Comparison of ENCODE assay signal across 22 mouse cellular contexts in the genomic region with DNA sequence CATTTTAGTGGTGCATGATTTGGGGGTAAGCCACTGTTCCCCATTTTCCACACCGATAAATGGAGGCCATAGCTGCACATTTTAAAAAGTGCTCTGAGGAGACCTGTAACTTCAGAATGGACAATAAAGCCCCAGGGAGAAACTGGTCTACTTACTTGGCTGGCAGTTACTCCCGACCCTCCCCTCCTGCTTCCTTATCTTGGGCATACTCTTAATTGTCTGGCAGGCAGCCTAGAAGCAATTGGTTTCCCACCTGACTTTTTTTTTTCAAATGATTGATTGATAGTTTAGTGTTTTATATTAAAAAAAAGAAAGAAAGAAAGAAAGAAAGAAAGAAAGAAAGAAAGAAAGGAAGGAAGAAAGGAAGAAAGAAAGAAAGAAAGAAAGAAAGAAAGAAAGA. TPM values are rescaled to one million over a fixed set of nuclear protein-coding genes. Genes with fewer than 3 reads are reported as not detected.
DNase-seq lines count a peak whose midpoint lies in the region; ATAC-seq and TF ChIP-seq lines count a peak whose summit lies in the region.
"Had no signal": no experiment of that assay in that cellular context is flagged by ENCODE, and none has a peak within 500 bp of the region (broad histone marks: within the 10 kb centered on the region; RNA-seq: fewer than 3 reads in every experiment).

No protein-coding gene starts in this region.

- H3K36me3 ChIP-seq in forebrain, embryonic 15.5 days: no peaks in the 10 kb centered on the region
- no peaks in the 10 kb centered on the region for H3K36me3 ChIP-seq in forebrain, embryonic 11.5 days (ENCODE audit: control insufficient read depth, insufficient read depth, low read length)
- peaks cover 0 to 24% of the 10 kb centered on the region in 2 experiments; a peak in 2 of 4 replicates for H3K36me3 ChIP-seq in MEL (ENCODE audit: control insufficient read depth in 1 of 2, insufficient read depth in 2 of 2, low read length in 2 of 2)
- H3K36me3 ChIP-seq: embryonic facial prominence, embryonic 13.5 days; embryonic facial prominence, embryonic 15.5 days; forebrain, embryonic 12.5 days had no signal

- peak overlapping the region; percentile 54 for H3K27ac ChIP-seq in forebrain, embryonic 15.5 days (replicated peaks)
- H3K27ac ChIP-seq in forebrain, embryonic 11.5 days (ENCODE audit: low read depth, low read length): no peak overlapping the region
- H3K27ac ChIP-seq in MEL (ENCODE audit: control insufficient read depth, low read depth, low read length): peak overlapping the region; percentile 32
- H3K27ac ChIP-seq: embryonic facial prominence, embryonic 13.5 days; embryonic facial prominence, embryonic 15.5 days; forebrain, embryonic 12.5 days had no signal

- H3K79me2 ChIP-seq in MEL (ENCODE audit: control insufficient read depth, insufficient read depth, low read length, poor library complexity): no peaks in the 10 kb centered on the region

- no peak for TF ChIP-seq RAD21 in MEL (IDR thresholded peaks at IDR 0.05; ENCODE audit: low read depth, low read length)

- H3K4me3 ChIP-seq in forebrain, embryonic 15.5 days: no peak overlapping the region
- no peak overlapping the region for H3K4me3 ChIP-seq in forebrain, embryonic 11.5 days (ENCODE audit: low read depth, low read length)
- H3K4me3 ChIP-seq in MEL (ENCODE audit: control insufficient read depth in 1 of 2, insufficient read depth in 1 of 2, low read depth in 2 of 2, low read length in 2 of 2): peak overlapping the region in 1 of 2 experiments; percentile 30; a peak in 3 of 4 replicates
- H3K4me3 ChIP-seq: embryonic facial prominence, embryonic 13.5 days; embryonic facial prominence, embryonic 15.5 days; erythroblast, embryonic 14.5 days; forebrain, embryonic 12.5 days had no signal

- no peak for TF ChIP-seq POLR2A in MEL (IDR thresholded peaks at IDR 0.05; ENCODE audit: control insufficient read depth in 1 of 2, insufficient read depth in 1 of 2, low read depth in 1 of 2, low read length in 2 of 2, poor library complexity in 1 of 2)
- no peak for TF ChIP-seq POLR2A in brain, embryonic 14.5 days (IDR thresholded peaks at IDR 0.05; ENCODE audit: borderline replicate concordance, extremely low read depth, insufficient read depth, insufficient read length, poor library complexity, severe bottlenecking)

- peak; percentile 51 to 56; a peak in 3 of 4 replicates for TF ChIP-seq EP300 in MEL (IDR thresholded peaks at IDR 0.05; ENCODE audit: low read depth in 1 of 2, low read length in 2 of 2)

- H3K4me2 ChIP-seq in forebrain, embryonic 15.5 days (replicated peaks): no peak overlapping the region
- H3K4me2 ChIP-seq in forebrain, embryonic 11.5 days (ENCODE audit: low read depth, low read length, severe bottlenecking): no peak overlapping the region
- H3K4me2 ChIP-seq: embryonic facial prominence, embryonic 13.5 days; embryonic facial prominence, embryonic 15.5 days; forebrain, embryonic 12.5 days had no signal

- no peaks in the 10 kb centered on the region for H3K27me3 ChIP-seq in forebrain, embryonic 15.5 days
- no peaks in the 10 kb centered on the region for H3K27me3 ChIP-seq in forebrain, embryonic 11.5 days (ENCODE audit: control insufficient read depth, insufficient read depth, low read length)
- no peaks in the 10 kb centered on the region for H3K27me3 ChIP-seq in MEL (ENCODE audit: control insufficient read depth in 1 of 2, insufficient read depth in 2 of 2, low read length in 2 of 2)
- H3K27me3 ChIP-seq: embryonic facial prominence, embryonic 13.5 days; embryonic facial prominence, embryonic 15.5 days; forebrain, embryonic 12.5 days had no signal

- no peak for DNase-seq in forebrain, embryonic 11.5 days (ENCODE audit: low spot score)
- peak; percentile 62 for DNase-seq in MEL (ENCODE audit: low read depth, low spot score)
- DNase-seq in brain, embryonic 14.5 days (ENCODE audit: low read depth): peak; percentile 50
- DNase-seq in spleen, postnatal 14 days (ENCODE audit: low spot score in 2 of 2): no peak
- DNase-seq in gastrocnemius, postnatal 25 days: no peak
- DNase-seq: adrenal gland, adult 8-10 months; adrenal gland, postnatal 14 days; adrenal gland, postnatal 36 days; cerebellum, adult 11 months; cerebellum, adult 18-20 months; cerebellum, adult 8-10 months; cerebellum, adult 9-11 months; cerebellum, postnatal 14 days; cerebellum, postnatal 36 days; embryo, embryonic 11 days had no signal

- peaks cover 18% of the 10 kb centered on the region; the same call in 1 of the 2 replicates for H3K4me1 ChIP-seq in forebrain, embryonic 15.5 days
- H3K4me1 ChIP-seq in forebrain, embryonic 11.5 days (replicated peaks; ENCODE audit: control insufficient read depth, insufficient read depth, low read length): no peaks in the 10 kb centered on the region; the same call in 1 of the 2 replicates
- peaks cover 23 to 39% of the 10 kb centered on the region in 2 experiments for H3K4me1 ChIP-seq in MEL (ENCODE audit: control insufficient read depth in 1 of 2, insufficient read depth in 2 of 2, low read length in 2 of 2)
- H3K4me1 ChIP-seq: embryonic facial prominence, embryonic 13.5 days; embryonic facial prominence, embryonic 15.5 days had no signal

- 40% methylated on average over 2 of the region's 2 CpGs for WGBS in forebrain, embryonic 15.5 days
- 60% methylated on average over 2 of the region's 2 CpGs for WGBS in forebrain, embryonic 11.5 days

- H3K9ac ChIP-seq in forebrain, embryonic 15.5 days (replicated peaks): no peak overlapping the region
- H3K9ac ChIP-seq in forebrain, embryonic 11.5 days (ENCODE audit: low read length): no peak overlapping the region
- H3K9ac ChIP-seq in MEL (ENCODE audit: control insufficient read depth, low read depth, low read length, poor library complexity, severe bottlenecking): peak overlapping the region; percentile 10; the same call in 1 of the 2 replicates
- H3K9ac ChIP-seq: embryonic facial prominence, embryonic 13.5 days; embryonic facial prominence, embryonic 15.5 days; forebrain, embryonic 12.5 days had no signal

- no peaks in the 10 kb centered on the region for H3K9me3 ChIP-seq in forebrain, embryonic 15.5 days
- no peaks in the 10 kb centered on the region for H3K9me3 ChIP-seq in forebrain, embryonic 11.5 days (ENCODE audit: control insufficient read depth, low read length)
- no peaks in the 10 kb centered on the region for H3K9me3 ChIP-seq in MEL (replicated peaks; ENCODE audit: insufficient read depth, low read length)
- H3K9me3 ChIP-seq: embryonic facial prominence, embryonic 13.5 days; embryonic facial prominence, embryonic 15.5 days; forebrain, embryonic 12.5 days had no signal

- TF ChIP-seq CTCF in MEL (IDR thresholded peaks at IDR 0.05 in 2 of 3, conservative IDR thresholded peaks at IDR 0.05 in 1 of 3; ENCODE audit: control insufficient read depth in 1 of 3, insufficient read depth in 1 of 3, low read depth in 2 of 3, low read length in 3 of 3, poor library complexity in 1 of 3, severe bottlenecking in 1 of 3): no peak
- TF ChIP-seq CTCF in brain, embryonic 14.5 days (IDR thresholded peaks at IDR 0.05; ENCODE audit: borderline replicate concordance, extremely low read depth, insufficient read depth, insufficient read length): no peak

- no peak for ATAC-seq in forebrain, embryonic 15.5 days (replicated peaks)
- no peak for ATAC-seq in forebrain, embryonic 11.5 days (replicated peaks; ENCODE audit: low FRiP score)
- ATAC-seq: activated CD4-positive, CD25-positive, alpha-beta regulatory T cell, adult 4 months; Patski had no signal

TF ChIP-seq in MEL, 35 proteins besides CTCF, POLR2A, EP300 and RAD21:
- TF ChIP-seq TBP (IDR thresholded peaks at IDR 0.05; ENCODE audit: low read depth, low read length): no peak
- TF ChIP-seq ETS1 (IDR thresholded peaks at IDR 0.05; ENCODE audit: low read depth, low read length): peak; percentile 47; the same call in 1 of the 2 replicates
- TF ChIP-seq RCOR1 (IDR thresholded peaks at IDR 0.05; ENCODE audit: low read depth, low read length): 0 out of 2 replicates have a peak, but pooled peaks have one; percentile 41
- TF ChIP-seq ZKSCAN1 (IDR thresholded peaks at IDR 0.05; ENCODE audit: low read depth, low read length): no peak
- peak; percentile 89 for TF ChIP-seq ZNF384 (IDR thresholded peaks at IDR 0.05; ENCODE audit: low read depth, low read length)
- no peak for TF ChIP-seq UBTF (IDR thresholded peaks at IDR 0.05; ENCODE audit: borderline replicate concordance, insufficient read depth, low read depth, low read length)
- peak; percentile 33; the same call in 1 of the 2 replicates for TF ChIP-seq TCF12 (IDR thresholded peaks at IDR 0.05; ENCODE audit: low read depth, low read length)
- TF ChIP-seq MYB (IDR thresholded peaks at IDR 0.05; ENCODE audit: low read depth, low read length): 0 out of 2 replicates have a peak, but pooled peaks have one; percentile 27
- peak; percentile 71 for TF ChIP-seq GATA1 (IDR thresholded peaks at IDR 0.05; ENCODE audit: low read depth, low read length)

RNA-seq across cellular contexts. Expression of gene Ndrg4, which starts 19.3 kb away (rescaled TPM):
- 200 and 204 TPM in 2 replicates for polyA plus RNA-seq in forebrain, embryonic 15.5 days (2015; fragmentation: Nextera tagmentation; extraction: Ambion mirVana)
- polyA plus RNA-seq in forebrain, embryonic 11.5 days (2014; fragmentation: Nextera tagmentation; extraction: Ambion mirVana): 33.2 and 36.7 TPM in 2 replicates
- 0.15 TPM in 1 of 2 replicates, not detected in the other for total RNA-seq in MEL (2012; rRNA removed)
- under 1 TPM in 1 of 2 experiments, not detected in 1; 0.28 TPM for polyA plus RNA-seq in MEL (2012; ENCODE audit: insufficient read depth in 1 of 2, insufficient read length in 2 of 2, low read depth in 1 of 2, low replicate concordance in 2 of 2, missing spikeins in 1 of 2)
- polyA plus RNA-seq in brain, embryonic 14.5 days (2012; rRNA removed): 348 and 357 TPM in 2 replicates
- 1 to 10 TPM; 4.6 to 5.9 TPM for total RNA-seq in gastrocnemius, postnatal 25 days (2021)

RNA-seq across cellular contexts. Expression of gene Gins3, which starts 24.3 kb away (rescaled TPM):
- 10.6 and 14.0 TPM in 2 replicates for polyA plus RNA-seq in forebrain, embryonic 15.5 days (2015; fragmentation: Nextera tagmentation; extraction: Ambion mirVana)
- polyA plus RNA-seq in forebrain, embryonic 11.5 days (2014; fragmentation: Nextera tagmentation; extraction: Ambion mirVana): 31.6 and 35.2 TPM in 2 replicates
- total RNA-seq in MEL (2012; rRNA removed): 12.1 and 14.0 TPM in 2 replicates
- 10 to 100 TPM in 1 of 2 experiments, not detected in 1; 14.4 TPM for polyA plus RNA-seq in MEL (2012; ENCODE audit: insufficient read depth in 1 of 2, insufficient read length in 2 of 2, low read depth in 1 of 2, low replicate concordance in 2 of 2, missing spikeins in 1 of 2)
- polyA plus RNA-seq in brain, embryonic 14.5 days (2012; rRNA removed): 4.6 and 6.2 TPM in 2 replicates
- under 1 TPM; 0.38 to 0.67 TPM for total RNA-seq in gastrocnemius, postnatal 25 days (2021)

RNA-seq across cellular contexts. Expression of gene Setd6, which starts 58.2 kb away (rescaled TPM):
- polyA plus RNA-seq in forebrain, embryonic 15.5 days (2015; fragmentation: Nextera tagmentation; extraction: Ambion mirVana): 26.1 and 28.8 TPM in 2 replicates
- polyA plus RNA-seq in forebrain, embryonic 11.5 days (2014; fragmentation: Nextera tagmentation; extraction: Ambion mirVana): 27.5 and 30.0 TPM in 2 replicates
- 37.8 and 42.0 TPM in 2 replicates for total RNA-seq in MEL (2012; rRNA removed)
- 10 to 100 TPM in 1 of 2 experiments, not detected in 1; 78.4 TPM for polyA plus RNA-seq in MEL (2012; ENCODE audit: insufficient read depth in 1 of 2, insufficient read length in 2 of 2, low read depth in 1 of 2, low replicate concordance in 2 of 2, missing spikeins in 1 of 2)
- polyA plus RNA-seq in brain, embryonic 14.5 days (2012; rRNA removed): 24.9 and 25.0 TPM in 2 replicates
- total RNA-seq in gastrocnemius, postnatal 25 days (2021): 10 to 100 TPM in 1 of 2 experiments, 1 to 10 TPM in 1; 9.5 to 10.4 TPM

Comparison
In these comparisons a context has a peak if more than half of its experiments do, and no peak if none do; other contexts are left out.
1. DNase-seq: peak in MEL (single experiment) and brain, embryonic 14.5 days (single experiment); none in forebrain, embryonic 11.5 days (single experiment), spleen, postnatal 14 days (0 of 2) and gastrocnemius, postnatal 25 days (single experiment).
2. RNA of gene Ndrg4, which starts 19.3 kb away (polyA plus RNA-seq): 348 to 357 TPM in brain, embryonic 14.5 days, 200 to 204 TPM in forebrain, embryonic 15.5 days and 33.2 to 36.7 TPM in forebrain, embryonic 11.5 days; 0.28 TPM in MEL; every median in the first group is over 10 times any median in the second.